Mouse (Mus musculus) midbrain, embryonic 16.5 days (tissue): ENCODE measurements around the gene Rpf2. TPM values are rescaled to one million over a fixed set of nuclear protein-coding genes. Genes with fewer than 3 reads are reported as not detected.

Experiments
- ATAC-seq: fragments of 200-750 bp; cut with Nextera tagmentation; 2 replicates; pipeline ENCODE4 v1.8.0; 2017; ENCODE audit warnings: moderate TSS enrichment
- H3K27ac ChIP-seq: fragments of 300-500 bp; sonication (generic); 2 replicates; pipeline ENCODE4 v1.5.1; 2014; ENCODE audit warnings: mild to moderate bottlenecking, low read length, mixed read lengths
- H3K27me3 ChIP-seq: fragments of 300-500 bp; sonication (generic); 2 replicates; pipeline ENCODE4 v1.6.1; 2014; ENCODE audit warnings: low read depth, low read length, mixed read lengths; ENCODE audit not compliant: control insufficient read depth, insufficient read depth
- H3K36me3 ChIP-seq: fragments of 300-500 bp; sonication (generic); 2 replicates; pipeline ENCODE4 v1.6.1; 2014; ENCODE audit warnings: mild to moderate bottlenecking, low read length, moderate library complexity, mixed read lengths; ENCODE audit not compliant: control insufficient read depth, insufficient read depth
- H3K4me1 ChIP-seq: fragments of 300-500 bp; sonication (generic); 2 replicates; pipeline ENCODE4 v1.6.1; 2014; ENCODE audit warnings: mild to moderate bottlenecking, low read length, mixed read lengths; ENCODE audit not compliant: control insufficient read depth, insufficient read depth
- H3K4me2 ChIP-seq: fragments of 300-500 bp; sonication (generic); 2 replicates; pipeline ENCODE4 v1.6.1; 2014; ENCODE audit warnings: mild to moderate bottlenecking, low read length, mixed read lengths
- H3K4me3 ChIP-seq: fragments of 300-500 bp; sonication (generic); 2 replicates; pipeline ENCODE4 v1.5.1; 2014; ENCODE audit warnings: low read depth, mild to moderate bottlenecking, low read length, moderate library complexity, mixed read lengths
- H3K9ac ChIP-seq: fragments of 300-500 bp; sonication (generic); 2 replicates; pipeline ENCODE4 v1.6.1; 2014; ENCODE audit warnings: low read depth, low read length, mixed read lengths
- H3K9me3 ChIP-seq: fragments of 300-500 bp; sonication (generic); replicated peaks from 2 replicates; pipeline ENCODE4 v1.6.1; 2014; ENCODE audit warnings: mild to moderate bottlenecking, low read length, mixed read lengths; ENCODE audit not compliant: control insufficient read depth, poor library complexity, severe bottlenecking
- WGBS: fragments of 180-500 bp; shearing (Covaris S2); extraction: QIAGEN DNeasy Blood & Tissue Kit; methylation state at CpG from one replicate; pipeline ENCODE4 v1.1.7; 2014; 5-methylcytosine and 5-hydroxymethylcytosine counted together
- polyA plus RNA-seq: library from polyadenylated mRNA; unstranded; fragments of >200 nt; fragmentation: Nextera tagmentation; extraction: Ambion mirVana; gene quantifications from 2 replicates; pipeline ENCODE4 v1.2.1, GENCODE M21; 2015

Rpf2 gene
- polyA plus RNA-seq, 1 experiment from 2014 or later: 64.8 TPM

DNA sequence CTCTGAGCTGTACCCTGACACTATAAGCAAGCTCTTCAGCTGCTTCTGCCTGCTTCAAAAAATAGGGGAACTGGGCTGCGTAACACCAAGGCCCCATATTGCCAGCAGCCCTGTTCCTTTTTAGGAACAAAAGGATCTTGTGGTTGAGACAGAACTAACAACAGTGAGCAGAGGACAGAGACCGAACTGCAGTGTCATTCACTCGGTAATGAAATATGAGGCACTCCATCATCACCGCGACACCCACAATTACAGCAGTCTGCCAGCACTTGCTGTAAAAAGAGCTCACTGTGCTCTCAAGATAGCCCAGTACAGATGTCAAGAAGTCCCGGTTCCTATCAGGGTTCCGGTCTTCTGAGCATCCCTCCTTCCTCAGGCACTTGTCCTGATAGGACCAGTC is 29.2 kb upstream of the Rpf2 start:
- no peak overlapping the region for H3K4me2 ChIP-seq
- no peak for ATAC-seq
- no peak overlapping the region for H3K27ac ChIP-seq
- no peaks in the 10 kb centered on the region for H3K9me3 ChIP-seq
- H3K4me3 ChIP-seq: no peak overlapping the region
- no peak overlapping the region for H3K9ac ChIP-seq
- H3K36me3 ChIP-seq: no peaks in the 10 kb centered on the region
- no peaks in the 10 kb centered on the region for H3K27me3 ChIP-seq
- H3K4me1 ChIP-seq: no peaks in the 10 kb centered on the region
- 77% methylated on average over 7 of the region's 7 CpGs for WGBS

DNA sequence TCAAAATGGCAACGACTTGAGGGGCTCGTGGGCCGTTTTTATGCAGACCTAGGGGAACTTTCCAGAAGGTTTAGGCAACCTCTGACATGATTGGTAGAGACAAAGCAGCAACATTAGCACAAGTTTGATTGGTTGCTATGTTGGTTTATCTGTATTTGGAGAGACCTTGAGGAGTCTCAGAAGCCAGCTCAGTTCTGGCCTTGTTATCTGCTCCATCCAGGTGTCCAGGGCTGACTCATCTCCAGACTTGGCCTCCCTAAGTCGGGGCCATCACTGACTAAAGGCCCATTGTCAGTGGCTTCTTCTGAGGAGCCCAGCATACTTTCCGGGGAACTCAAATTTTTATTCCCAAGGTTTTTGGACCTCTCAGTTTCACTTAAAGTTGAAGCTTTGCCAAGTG is 27.1 kb upstream of the Rpf2 start:
- Histone ChIP-seq H3K4me2 (no peak overlapping the region), H3K9me3 (no peaks in the 10 kb centered on the region), H3K4me1 (no peaks in the 10 kb centered on the region), H3K27me3 (no peaks in the 10 kb centered on the region), H3K36me3 (no peaks in the 10 kb centered on the region), H3K9ac (no peak overlapping the region), H3K27ac (no peak overlapping the region), H3K4me3 (no peak overlapping the region)
- 86% methylated on average over 5 of the region's 5 CpGs for WGBS
- ATAC-seq: no peak

DNA sequence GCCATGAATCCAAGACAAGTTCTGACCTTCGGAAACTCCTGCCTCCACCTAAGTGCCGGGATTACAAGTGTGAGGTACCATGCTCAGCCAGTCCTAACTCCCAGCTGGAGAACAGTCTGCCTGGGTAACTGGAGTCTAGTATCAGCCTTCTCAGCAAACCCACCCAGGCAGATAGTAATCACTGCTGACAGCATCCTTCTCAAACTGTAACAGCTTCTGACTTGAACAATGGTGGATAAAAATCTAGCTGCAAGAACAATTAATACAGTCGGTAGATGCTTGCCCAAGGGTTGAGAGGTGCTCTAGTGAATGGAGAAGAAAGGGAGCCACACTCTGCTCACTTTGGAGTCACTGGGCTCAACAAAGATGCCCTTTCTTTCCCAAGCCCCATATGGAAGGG is 24.4 kb upstream of the Rpf2 start:
- Histone ChIP-seq H3K27ac (no peak overlapping the region), H3K9me3 (no peaks in the 10 kb centered on the region), H3K9ac (no peak overlapping the region), H3K27me3 (no peaks in the 10 kb centered on the region), H3K4me3 (no peak overlapping the region), H3K4me1 (no peaks in the 10 kb centered on the region), H3K4me2 (no peak overlapping the region), H3K36me3 (no peaks in the 10 kb centered on the region)
- no peak for ATAC-seq
- 90% methylated on average over 3 of the region's 3 CpGs for WGBS

GRCm38 (mm10) chr10:40264920-40265319 is 18.1 kb upstream of the Rpf2 start:
- no peaks in the 10 kb centered on the region for H3K27me3 ChIP-seq
- H3K27ac ChIP-seq: no peak overlapping the region
- 81% methylated on average over 3 of the region's 3 CpGs for WGBS
- no peak for ATAC-seq
- H3K4me1 ChIP-seq: no peaks in the 10 kb centered on the region
- no peak overlapping the region for H3K4me3 ChIP-seq
- H3K4me2 ChIP-seq: no peak overlapping the region
- no peak overlapping the region for H3K9ac ChIP-seq
- no peaks in the 10 kb centered on the region for H3K9me3 ChIP-seq
- H3K36me3 ChIP-seq: no peaks in the 10 kb centered on the region

- Histone ChIP-seq H3K4me2 (no peak overlapping the region), H3K9me3 (no peaks in the 10 kb centered on the region), H3K4me1 (peaks cover 1% of the 10 kb centered on the region; the same call in 1 of the 2 replicates), H3K27ac (no peak overlapping the region), H3K36me3 (no peaks in the 10 kb centered on the region), H3K27me3 (no peaks in the 10 kb centered on the region), H3K9ac (no peak overlapping the region), H3K4me3 (no peak overlapping the region)
- ATAC-seq: no peak
- 82% methylated on average over 4 of the region's 4 CpGs for WGBS
Observed at GRCm38 (mm10) chr10:40263691-40264090, 16.9 kb upstream of the Rpf2 start.

DNA sequence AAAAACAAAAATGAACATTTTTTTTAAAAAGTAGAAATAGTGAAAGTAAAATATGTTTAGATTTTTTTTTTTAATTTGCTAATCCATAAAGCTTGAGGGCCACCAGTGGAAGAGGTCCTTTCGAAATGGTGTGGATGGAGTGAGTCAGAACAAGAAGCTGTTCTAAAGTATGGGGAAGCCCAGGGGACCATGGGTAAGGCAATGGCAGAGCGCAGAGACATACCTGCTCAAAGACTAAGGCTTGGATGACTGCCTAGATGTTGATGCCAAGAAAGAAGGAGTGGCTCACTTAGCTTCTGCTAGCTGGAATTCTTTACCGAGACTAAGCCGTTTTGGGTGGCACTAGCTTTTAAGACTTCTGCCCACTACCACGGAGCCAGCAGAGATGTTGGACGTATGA is 15.4 kb upstream of the Rpf2 start:
- no peaks in the 10 kb centered on the region for H3K36me3 ChIP-seq
- H3K27me3 ChIP-seq: no peaks in the 10 kb centered on the region
- H3K9ac ChIP-seq: no peak overlapping the region
- no peak overlapping the region for H3K27ac ChIP-seq
- H3K4me2 ChIP-seq: no peak overlapping the region
- WGBS: 94% methylated on average over 6 of the region's 6 CpGs
- no peaks in the 10 kb centered on the region for H3K9me3 ChIP-seq
- peaks cover 3% of the 10 kb centered on the region; the same call in 1 of the 2 replicates for H3K4me1 ChIP-seq
- H3K4me3 ChIP-seq: no peak overlapping the region
- no peak for ATAC-seq

- H3K4me1 ChIP-seq: peaks cover 8% of the 10 kb centered on the region; the same call in 1 of the 2 replicates
- H3K9ac ChIP-seq: no peak overlapping the region
- no peaks in the 10 kb centered on the region for H3K9me3 ChIP-seq
- H3K4me3 ChIP-seq: no peak overlapping the region
- no peak for ATAC-seq
- WGBS: 52% methylated on average over 5 of the region's 5 CpGs
- H3K36me3 ChIP-seq: no peaks in the 10 kb centered on the region
- H3K4me2 ChIP-seq: no peak overlapping the region
- no peaks in the 10 kb centered on the region for H3K27me3 ChIP-seq
- H3K27ac ChIP-seq: no peak overlapping the region
Observed at GRCm38 (mm10) chr10:40260305-40260704, 13.5 kb upstream of the Rpf2 start.

DNA sequence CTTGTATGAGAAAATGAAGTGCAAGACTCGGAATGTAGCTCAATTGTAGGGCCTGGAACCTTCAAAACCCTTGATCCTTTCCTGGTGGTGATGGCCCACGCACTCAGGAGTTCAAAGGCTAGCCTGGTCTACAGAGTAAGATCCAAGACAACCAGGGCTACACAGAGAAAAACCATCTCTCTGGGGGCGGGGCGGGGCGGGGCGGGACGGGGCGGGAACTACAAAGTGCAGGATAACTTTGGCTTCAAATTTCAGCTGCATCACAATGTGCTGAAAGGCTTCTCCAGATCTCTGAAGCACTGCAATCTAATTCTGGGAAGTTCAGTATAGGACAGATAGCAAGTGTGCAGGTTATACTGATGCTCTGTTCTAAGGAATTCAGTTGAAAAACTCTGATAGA is 12.7 kb upstream of the Rpf2 start:
- H3K4me2 ChIP-seq: no peak overlapping the region
- H3K9ac ChIP-seq: no peak overlapping the region
- 16% methylated on average over 8 of the region's 8 CpGs for WGBS
- H3K9me3 ChIP-seq: no peaks in the 10 kb centered on the region
- no peaks in the 10 kb centered on the region for H3K27me3 ChIP-seq
- no peaks in the 10 kb centered on the region for H3K36me3 ChIP-seq
- no peak for ATAC-seq
- no peak overlapping the region for H3K27ac ChIP-seq
- no peak overlapping the region for H3K4me3 ChIP-seq
- H3K4me1 ChIP-seq: peaks cover 8% of the 10 kb centered on the region; the same call in 1 of the 2 replicates

DNA sequence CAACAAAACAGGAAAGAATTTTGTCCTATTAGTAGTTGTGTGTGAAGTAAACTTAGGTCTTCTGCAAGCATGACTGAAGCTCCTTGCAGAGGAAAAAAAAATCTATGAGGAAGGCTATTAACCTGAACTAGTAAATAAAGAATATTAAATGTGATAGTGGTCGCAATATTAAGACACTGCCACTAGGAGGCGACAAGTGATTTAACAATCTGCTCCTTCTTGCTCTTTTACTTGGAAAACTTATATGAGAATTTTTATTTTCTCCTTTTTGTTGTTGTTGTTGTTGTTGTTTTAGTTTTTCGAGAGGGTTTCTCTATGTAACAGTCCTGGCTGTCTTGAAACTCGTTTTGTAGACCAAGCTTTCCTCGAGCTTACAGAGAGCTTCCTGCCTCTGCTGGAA is 12.1 kb upstream of the Rpf2 start:
- Histone ChIP-seq H3K27ac (peak overlapping the region; percentile 95), H3K9ac (peak overlapping the region; percentile 59), H3K9me3 (no peaks in the 10 kb centered on the region), H3K36me3 (no peaks in the 10 kb centered on the region), H3K4me1 (peaks cover 8% of the 10 kb centered on the region; the same call in 1 of the 2 replicates), H3K4me3 (peak overlapping the region; percentile 84), H3K27me3 (no peaks in the 10 kb centered on the region), H3K4me2 (peak overlapping the region; percentile 74)
- 5% methylated on average over 5 of the region's 5 CpGs for WGBS
- ATAC-seq: no peak
